Comparison of ENCODE assay signal across 9 mouse cellular contexts in genomic region chr15:62209881-62210481, GRCm38 (mm10).
DNase-seq lines count a peak whose midpoint lies in the region; ATAC-seq and TF ChIP-seq lines count a peak whose summit lies in the region.
"Had no signal": no experiment of that assay in that cellular context is flagged by ENCODE, and none has a peak within 500 bp of the region (broad histone marks: within the 10 kb centered on the region; RNA-seq: fewer than 3 reads in every experiment).

No protein-coding gene starts in this region.

- TF ChIP-seq POLR2A in bone marrow, adult 2 months (IDR thresholded peaks at IDR 0.05; ENCODE audit: borderline replicate concordance, control insufficient read depth, low read depth, low read length): no peak

- 33% methylated on average over 5 of the region's 5 CpGs for WGBS in bone marrow, adult 2 months

- DNase-seq in left cerebral cortex, postnatal 4 days: peak; percentile 30
- no peak for DNase-seq in left cerebral cortex, postnatal 36 days (ENCODE audit: low spot score in 2 of 2)
- peak; percentile 31 to 44 for DNase-seq in lung, postnatal 4 days
- no peak for DNase-seq in urinary bladder, postnatal 4 days (ENCODE audit: low spot score in 2 of 2)
- DNase-seq in left cerebral cortex, adult 2 months (ENCODE audit: extremely low spot score in 1 of 2, low spot score in 2 of 2): no peak
- DNase-seq: cerebellum, adult 9-10 months; heart, postnatal 10 days had no signal

- peak; percentile 76 for ATAC-seq in CD4-positive, CD25-positive, alpha-beta regulatory T cell, adult 4 months

- H3K4me1 ChIP-seq in bone marrow, adult 2 months (ENCODE audit: control insufficient read depth, insufficient read depth, low read length): no peaks in the 10 kb centered on the region; the same call in 1 of the 2 replicates

- no peak overlapping the region for H3K4me3 ChIP-seq in bone marrow, adult 2 months (replicated peaks; ENCODE audit: control insufficient read depth, low read depth, low read length)
- no peak overlapping the region for H3K4me3 ChIP-seq in left cerebral cortex, adult 2 months

- intact Hi-C loops in left cerebral cortex, postnatal 4 days (cut with DNase I): no loop called here
- intact Hi-C loops in left cerebral cortex, postnatal 36 days (cut with DNase I): no loop called here
- intact Hi-C loops in left cerebral cortex, adult 2 months (cut with DNase I): no loop called here

- TF ChIP-seq CTCF in bone marrow, adult 2 months (IDR thresholded peaks at IDR 0.05; ENCODE audit: control insufficient read depth, insufficient read depth, low read length): peak; percentile 42; the same call in 1 of the 2 replicates
- TF ChIP-seq CTCF in left cerebral cortex, adult 2 months (IDR thresholded peaks at IDR 0.05): no peak

- H3K27ac ChIP-seq in bone marrow, adult 2 months (ENCODE audit: control insufficient read depth, insufficient read depth, low read depth, low read length, poor library complexity): no peak overlapping the region; the same call in 1 of the 2 replicates
- no peak overlapping the region for H3K27ac ChIP-seq in left cerebral cortex, adult 2 months

Comparison
In these comparisons a context has a peak if more than half of its experiments do, and no peak if none do; other contexts are left out.
1. DNase-seq: peak in left cerebral cortex, postnatal 4 days (single experiment) and lung, postnatal 4 days (2 of 2); none in left cerebral cortex, postnatal 36 days (0 of 2), urinary bladder, postnatal 4 days (0 of 2) and left cerebral cortex, adult 2 months (0 of 2).